Mouse (Mus musculus): Measurements from ENCODE around the gene Slc35f6. TPM values are rescaled to one million over a fixed set of nuclear protein-coding genes. Genes with fewer than 3 reads are reported as not detected.

Gene Slc35f6
- polyA plus RNA-seq, 1 experiment, result 33.1 TPM

DNA sequence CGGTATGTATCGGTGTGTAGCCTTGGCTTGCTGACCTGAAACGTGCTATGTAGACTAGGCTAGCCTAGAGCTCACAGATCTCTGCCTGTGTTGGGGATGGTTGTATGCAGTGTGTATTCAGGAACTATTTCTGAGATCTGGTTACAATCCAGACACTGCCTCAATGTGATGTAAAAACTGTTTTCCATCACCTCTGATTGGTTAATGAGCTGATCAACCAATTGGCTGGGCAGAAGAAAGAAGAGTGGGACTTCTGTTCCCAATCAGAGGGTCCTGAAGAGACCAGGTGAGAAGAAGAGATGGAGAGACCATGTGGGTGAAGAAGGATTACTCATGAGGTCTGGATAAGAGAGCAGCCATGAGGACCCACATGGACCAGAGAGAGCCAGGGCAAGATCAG, 20.0 kb downstream of the Slc35f6 start:
- peak overlapping the region; percentile 78 for H3K4me3 ChIP-seq
- TF ChIP-seq MYOG (IDR thresholded peaks at IDR 0.05; ENCODE audit: control insufficient read depth in 1 of 3, insufficient read depth in 1 of 3, insufficient read length in 2 of 3, low read depth in 2 of 3), result no peak
- no peak for TF ChIP-seq SRF (IDR thresholded peaks at IDR 0.05; ENCODE audit: control insufficient read depth, insufficient read length, low read depth)
- TF ChIP-seq USF1 (IDR thresholded peaks at IDR 0.05; ENCODE audit: low read depth), result no peak
- no peak for TF ChIP-seq CEBPB (IDR thresholded peaks at IDR 0.05; ENCODE audit: insufficient read depth, poor library complexity, severe bottlenecking)
- no peak for TF ChIP-seq TCF3 (IDR thresholded peaks at IDR 0.05; ENCODE audit: insufficient read length, low read depth)
- TF ChIP-seq E2F4 (IDR thresholded peaks at IDR 0.05; ENCODE audit: insufficient read depth), result no peak
- no peak for TF ChIP-seq MAX (IDR thresholded peaks at IDR 0.05; ENCODE audit: low read depth)
- no peak for TF ChIP-seq POLR2AphosphoS2 (IDR thresholded peaks at IDR 0.05; ENCODE audit: insufficient read length, low read depth)
- TF ChIP-seq MYOD1 (IDR thresholded peaks at IDR 0.05; ENCODE audit: control insufficient read depth in 1 of 3, insufficient read length in 2 of 3, low read depth in 2 of 3), result no peak
- TF ChIP-seq TCF12 (IDR thresholded peaks at IDR 0.05; ENCODE audit: insufficient read depth, poor library complexity, severe bottlenecking), result no peak
- TF ChIP-seq POLR2A (IDR thresholded peaks at IDR 0.05; ENCODE audit: insufficient read length, low read depth), result no peak
- TF ChIP-seq REST (IDR thresholded peaks at IDR 0.05; ENCODE audit: insufficient read depth, insufficient read length), result no peak
- H3K27me3 ChIP-seq (ENCODE audit: control insufficient read depth, insufficient read depth, insufficient read length), result no peaks in the 10 kb centered on the region
- no peaks in the 10 kb centered on the region for H3K36me3 ChIP-seq (ENCODE audit: control insufficient read depth, insufficient read depth)
- peak overlapping the region; percentile 76 for H3K4me2 ChIP-seq (ENCODE audit: low read depth)
- H3ac ChIP-seq (ENCODE audit: control insufficient read depth, insufficient read length), result no peak overlapping the region
- peaks cover 40% of the 10 kb centered on the region for H3K79me2 ChIP-seq (ENCODE audit: control insufficient read depth, insufficient read depth)

- Histone ChIP-seq H3K4me3 (peak overlapping the region; percentile 78), H3K27me3 (ENCODE audit: control insufficient read depth, insufficient read depth, insufficient read length) (no peaks in the 10 kb centered on the region), H3K79me2 (ENCODE audit: control insufficient read depth, insufficient read depth) (peaks cover 40% of the 10 kb centered on the region), H3K4me2 (ENCODE audit: low read depth) (peak overlapping the region; percentile 76), H3K36me3 (ENCODE audit: control insufficient read depth, insufficient read depth) (peaks cover 5% of the 10 kb centered on the region), H3ac (ENCODE audit: control insufficient read depth, insufficient read length) (no peak overlapping the region)
- TF ChIP-seq TCF12 (IDR thresholded peaks at IDR 0.05; ENCODE audit: insufficient read depth, poor library complexity, severe bottlenecking) (no peak), MAX (IDR thresholded peaks at IDR 0.05; ENCODE audit: low read depth) (no peak), SRF (IDR thresholded peaks at IDR 0.05; ENCODE audit: control insufficient read depth, insufficient read length, low read depth) (no peak), POLR2A (IDR thresholded peaks at IDR 0.05; ENCODE audit: insufficient read length, low read depth) (no peak), REST (IDR thresholded peaks at IDR 0.05; ENCODE audit: insufficient read depth, insufficient read length) (no peak), CEBPB (IDR thresholded peaks at IDR 0.05; ENCODE audit: insufficient read depth, poor library complexity, severe bottlenecking) (no peak), TCF3 (IDR thresholded peaks at IDR 0.05; ENCODE audit: insufficient read length, low read depth) (no peak), MYOG (IDR thresholded peaks at IDR 0.05; ENCODE audit: control insufficient read depth in 1 of 3, insufficient read depth in 1 of 3, insufficient read length in 2 of 3, low read depth in 2 of 3) (no peak), USF1 (IDR thresholded peaks at IDR 0.05; ENCODE audit: low read depth) (no peak), POLR2AphosphoS2 (IDR thresholded peaks at IDR 0.05; ENCODE audit: insufficient read length, low read depth) (no peak), E2F4 (IDR thresholded peaks at IDR 0.05; ENCODE audit: insufficient read depth) (no peak), MYOD1 (IDR thresholded peaks at IDR 0.05; ENCODE audit: control insufficient read depth in 1 of 3, insufficient read length in 2 of 3, low read depth in 2 of 3) (no peak)
Observed at GRCm38 (mm10) chr5:30668637-30669495, 21.1 kb downstream of the Slc35f6 start.

DNA sequence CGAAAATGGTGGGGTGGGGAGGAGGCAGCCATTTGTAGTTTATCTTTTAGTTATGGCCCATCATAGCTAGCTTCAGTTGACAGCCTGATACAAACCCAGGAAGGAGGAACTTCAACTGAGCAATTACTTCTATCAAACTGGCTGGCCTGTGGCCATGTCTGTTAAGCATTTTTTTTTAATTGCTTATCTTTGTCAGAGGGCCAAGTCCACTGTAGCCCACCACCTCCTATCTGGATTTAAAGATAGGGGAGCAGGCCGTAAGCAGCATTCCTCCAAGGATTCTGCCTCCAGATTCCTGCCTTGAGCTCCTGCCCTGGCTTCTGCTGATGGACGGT, 21.7 kb downstream of the Slc35f6 start:
- H3K4me3 ChIP-seq, result no peak overlapping the region
- no peaks in the 10 kb centered on the region for H3K27me3 ChIP-seq (ENCODE audit: control insufficient read depth, insufficient read depth, insufficient read length)
- no peak overlapping the region for H3ac ChIP-seq (ENCODE audit: control insufficient read depth, insufficient read length)
- TF ChIP-seq MYOG (IDR thresholded peaks at IDR 0.05; ENCODE audit: control insufficient read depth in 1 of 3, insufficient read depth in 1 of 3, insufficient read length in 2 of 3, low read depth in 2 of 3), result no peak
- TF ChIP-seq E2F4 (IDR thresholded peaks at IDR 0.05; ENCODE audit: insufficient read depth), result no peak
- no peak for TF ChIP-seq SRF (IDR thresholded peaks at IDR 0.05; ENCODE audit: control insufficient read depth, insufficient read length, low read depth)
- no peak for TF ChIP-seq POLR2AphosphoS2 (IDR thresholded peaks at IDR 0.05; ENCODE audit: insufficient read length, low read depth)
- no peak for TF ChIP-seq TCF12 (IDR thresholded peaks at IDR 0.05; ENCODE audit: insufficient read depth, poor library complexity, severe bottlenecking)
- no peak for TF ChIP-seq REST (IDR thresholded peaks at IDR 0.05; ENCODE audit: insufficient read depth, insufficient read length)
- TF ChIP-seq TCF3 (IDR thresholded peaks at IDR 0.05; ENCODE audit: insufficient read length, low read depth), result no peak
- TF ChIP-seq POLR2A (IDR thresholded peaks at IDR 0.05; ENCODE audit: insufficient read length, low read depth), result no peak
- no peak for TF ChIP-seq USF1 (IDR thresholded peaks at IDR 0.05; ENCODE audit: low read depth)
- no peak for TF ChIP-seq CEBPB (IDR thresholded peaks at IDR 0.05; ENCODE audit: insufficient read depth, poor library complexity, severe bottlenecking)
- TF ChIP-seq MAX (IDR thresholded peaks at IDR 0.05; ENCODE audit: low read depth), result no peak
- no peak for TF ChIP-seq MYOD1 (IDR thresholded peaks at IDR 0.05; ENCODE audit: control insufficient read depth in 1 of 3, insufficient read length in 2 of 3, low read depth in 2 of 3)
- no peak overlapping the region for H3K4me2 ChIP-seq (ENCODE audit: low read depth)
- peaks cover 40% of the 10 kb centered on the region for H3K79me2 ChIP-seq (ENCODE audit: control insufficient read depth, insufficient read depth)
- peaks cover 8% of the 10 kb centered on the region for H3K36me3 ChIP-seq (ENCODE audit: control insufficient read depth, insufficient read depth)

- Histone ChIP-seq H3K4me3 (no peak overlapping the region), H3K79me2 (ENCODE audit: control insufficient read depth, insufficient read depth) (peaks cover 40% of the 10 kb centered on the region), H3ac (ENCODE audit: control insufficient read depth, insufficient read length) (no peak overlapping the region), H3K27me3 (ENCODE audit: control insufficient read depth, insufficient read depth, insufficient read length) (no peaks in the 10 kb centered on the region), H3K36me3 (ENCODE audit: control insufficient read depth, insufficient read depth) (peaks cover 14% of the 10 kb centered on the region), H3K4me2 (ENCODE audit: low read depth) (no peak overlapping the region)
- no peak for TF ChIP-seq USF1 (IDR thresholded peaks at IDR 0.05; ENCODE audit: low read depth)
- no peak for TF ChIP-seq CEBPB (IDR thresholded peaks at IDR 0.05; ENCODE audit: insufficient read depth, poor library complexity, severe bottlenecking)
- TF ChIP-seq TCF12 (IDR thresholded peaks at IDR 0.05; ENCODE audit: insufficient read depth, poor library complexity, severe bottlenecking), result no peak
- no peak for TF ChIP-seq POLR2A (IDR thresholded peaks at IDR 0.05; ENCODE audit: insufficient read length, low read depth)
- TF ChIP-seq POLR2AphosphoS2 (IDR thresholded peaks at IDR 0.05; ENCODE audit: insufficient read length, low read depth), result no peak
Observed at GRCm38 (mm10) chr5:30670091-30670490, 22.4 kb downstream of the Slc35f6 start.
